Mouse (Mus musculus) liver, embryonic 16.5 days (tissue): ENCODE measurements around the gene Znrf3. TPM values are rescaled to one million over a fixed set of nuclear protein-coding genes. Genes with fewer than 3 reads are reported as not detected.
"Not testable (repeated sequence)": the region's sequence is repeated elsewhere in the genome, so short reads cannot be mapped to it uniquely, and the experiment has no call there.

ENCODE experiments used
- ATAC-seq: fragments of 200-750 bp; cut with Nextera tagmentation; 2 replicates; pipeline ENCODE4 v1.8.0; 2017; ENCODE audit warnings: low read depth, mild to moderate bottlenecking, moderate number of reproducible peaks, moderate library complexity
- H3K27ac ChIP-seq: fragments of 300-500 bp; sonication (generic); 2 replicates; pipeline ENCODE4 v1.5.1; 2014; ENCODE audit warnings: mild to moderate bottlenecking, low read length
- H3K27me3 ChIP-seq: fragments of 300-500 bp; sonication (generic); 2 replicates; pipeline ENCODE4 v1.6.1; 2014; ENCODE audit warnings: low read depth, low read length, mixed read lengths; ENCODE audit not compliant: control insufficient read depth, insufficient read depth
- H3K36me3 ChIP-seq: fragments of 300-500 bp; sonication (generic); 2 replicates; pipeline ENCODE4 v1.6.1; 2014; ENCODE audit warnings: mild to moderate bottlenecking; ENCODE audit not compliant: control insufficient read depth, insufficient read depth
- H3K4me1 ChIP-seq: fragments of 300-500 bp; sonication (generic); 2 replicates; pipeline ENCODE4 v1.6.1; 2014; ENCODE audit warnings: low read depth, low read length, mixed read lengths; ENCODE audit not compliant: control insufficient read depth
- H3K4me2 ChIP-seq: fragments of 300-500 bp; sonication (generic); 2 replicates; pipeline ENCODE4 v1.6.1; 2014; ENCODE audit warnings: low read depth, low read length, mixed read lengths
- H3K4me3 ChIP-seq: fragments of 300-500 bp; sonication (generic); 2 replicates; pipeline ENCODE4 v1.5.1; 2014; ENCODE audit warnings: low read depth, mild to moderate bottlenecking, low read length
- H3K9ac ChIP-seq: fragments of 300-500 bp; sonication (generic); 2 replicates; pipeline ENCODE4 v1.6.1; 2014; ENCODE audit warnings: low read depth, low read length
- H3K9me3 ChIP-seq: fragments of 300-500 bp; sonication (generic); replicated peaks from 2 replicates; pipeline ENCODE4 v1.6.1; 2016; ENCODE audit warnings: low read length; ENCODE audit not compliant: control insufficient read depth
- WGBS: fragments of 180-500 bp; shearing (Covaris S2); extraction: QIAGEN DNeasy Blood & Tissue Kit; methylation state at CpG from one replicate; pipeline ENCODE4 v1.1.7; 2014; ENCODE audit not compliant: insufficient replicate concordance; 5-methylcytosine and 5-hydroxymethylcytosine counted together
- polyA plus RNA-seq: library from polyadenylated mRNA; unstranded; fragments of >200 nt; fragmentation: Nextera tagmentation; extraction: Ambion mirVana; gene quantifications from 2 replicates; pipeline ENCODE4 v1.2.1, GENCODE M21; 2015

Gene Znrf3
- polyA plus RNA-seq, 1 experiment from 2014 or later, result 2.9 TPM

DNA sequence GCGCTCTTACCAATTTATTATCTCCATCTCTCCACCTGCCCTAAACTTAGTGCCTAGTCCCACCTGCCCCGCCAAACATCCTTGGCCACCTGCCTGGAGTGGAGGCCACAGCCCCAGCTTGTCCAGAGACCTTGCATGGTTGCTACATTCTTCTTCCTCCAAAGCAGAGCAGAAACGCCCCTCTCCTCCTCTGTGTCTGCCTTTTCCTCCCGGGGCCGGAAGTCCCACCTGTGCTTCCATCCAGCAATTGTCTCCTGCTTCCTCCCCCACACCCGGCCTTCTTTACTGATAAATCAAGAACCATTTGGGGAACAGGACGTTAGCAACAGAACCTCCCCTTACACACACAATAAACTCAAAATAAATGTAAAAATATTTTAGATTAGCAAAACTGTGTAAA is 33.5 kb upstream of the Znrf3 start:
- no peak overlapping the region for H3K9ac ChIP-seq
- H3K27me3 ChIP-seq, result no peaks in the 10 kb centered on the region
- WGBS, result 49% methylated on average over 7 of the region's 7 CpGs
- no peaks in the 10 kb centered on the region for H3K4me1 ChIP-seq
- H3K27ac ChIP-seq, result no peak overlapping the region
- no peaks in the 10 kb centered on the region for H3K36me3 ChIP-seq
- no peak overlapping the region for H3K4me2 ChIP-seq
- ATAC-seq, result no peak
- no peak overlapping the region for H3K4me3 ChIP-seq
- H3K9me3 ChIP-seq, result no peaks in the 10 kb centered on the region

DNA sequence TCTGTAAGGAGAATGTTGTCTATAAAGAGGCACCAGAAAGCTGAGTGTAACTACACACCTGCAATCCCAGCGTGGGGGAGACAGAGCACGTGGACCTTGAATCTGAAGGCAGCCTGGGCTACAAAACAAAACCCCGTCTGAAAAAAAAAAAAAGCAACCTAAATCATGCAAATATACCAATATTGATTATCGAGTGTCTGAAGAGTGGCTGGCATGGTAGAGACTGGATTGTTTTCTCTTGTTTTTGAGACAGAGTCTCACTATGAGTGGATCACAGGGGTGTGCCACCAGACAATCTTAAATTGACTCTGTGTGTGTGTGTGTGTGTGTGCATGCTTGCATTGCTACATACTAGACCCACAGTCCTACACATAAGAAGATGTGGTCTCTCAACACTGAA is 32.2 kb upstream of the Znrf3 start:
- ATAC-seq, result no peak
- H3K4me1 ChIP-seq, result no peaks in the 10 kb centered on the region
- H3K27me3 ChIP-seq, result no peaks in the 10 kb centered on the region
- no peak overlapping the region for H3K4me3 ChIP-seq
- no peak overlapping the region for H3K27ac ChIP-seq
- no peaks in the 10 kb centered on the region for H3K36me3 ChIP-seq
- H3K9me3 ChIP-seq, result no peaks in the 10 kb centered on the region
- H3K4me2 ChIP-seq, result no peak overlapping the region
- 56% methylated on average over 4 of the region's 4 CpGs for WGBS
- H3K9ac ChIP-seq, result no peak overlapping the region

DNA sequence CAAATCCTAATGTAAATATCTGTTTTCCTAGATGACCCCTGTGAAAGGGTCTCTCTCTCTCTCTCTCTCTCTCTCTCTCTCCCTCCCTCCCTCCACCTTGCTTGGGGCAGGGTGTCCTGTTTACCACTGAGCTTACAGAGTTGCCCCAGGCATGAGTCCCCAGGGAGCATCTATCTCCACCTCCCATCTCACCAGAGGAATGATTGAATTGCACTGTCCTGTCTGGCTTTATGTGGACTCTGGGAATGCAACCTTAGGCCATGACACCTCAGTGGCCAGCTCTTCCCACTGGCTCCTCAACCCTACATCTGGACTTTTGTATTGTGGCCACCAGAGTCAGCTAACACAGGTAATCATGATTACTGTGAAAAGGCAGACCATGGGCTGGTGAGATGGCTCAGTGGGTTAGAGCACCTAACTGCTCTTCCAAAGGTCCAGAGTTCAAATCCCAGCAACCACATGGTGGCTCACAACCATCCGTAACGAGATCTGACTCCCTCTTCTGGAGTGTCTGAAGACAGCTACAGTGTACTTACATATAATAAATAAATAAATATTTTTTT is 31.0 kb upstream of the Znrf3 start:
- H3K9ac ChIP-seq, H3K27ac ChIP-seq, H3K4me1 ChIP-seq, H3K36me3 ChIP-seq, H3K4me2 ChIP-seq, H3K27me3 ChIP-seq, H3K4me3 ChIP-seq, ATAC-seq, H3K9me3 ChIP-seq: not testable (repeated sequence)
- WGBS, result no CpG with 5 or more reads among the region's 2 CpGs

DNA sequence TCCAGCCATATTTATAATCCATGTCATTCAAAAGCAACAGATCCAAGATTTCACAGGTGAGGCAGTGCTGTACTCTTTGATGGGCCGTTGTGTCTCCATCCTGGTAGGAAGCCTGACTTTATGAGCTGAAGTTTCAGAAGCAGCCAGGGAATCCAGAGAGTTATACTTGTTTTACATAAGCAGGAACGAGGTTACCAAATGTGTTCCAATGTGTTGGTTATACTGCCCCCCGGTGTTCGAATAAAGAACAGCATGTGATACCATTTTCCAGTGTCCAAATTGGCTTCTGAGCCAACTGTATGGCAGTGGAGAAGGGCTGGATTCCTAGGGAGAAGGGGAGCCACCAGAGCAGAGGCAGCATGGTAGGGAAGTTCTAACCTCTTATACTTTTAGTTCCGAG is 29.5 kb upstream of the Znrf3 start:
- no peaks in the 10 kb centered on the region for H3K27me3 ChIP-seq
- H3K9ac ChIP-seq, result no peak overlapping the region
- WGBS, result 11% methylated on average over 5 of the region's 5 CpGs
- H3K9me3 ChIP-seq, result no peaks in the 10 kb centered on the region
- H3K4me3 ChIP-seq, result no peak overlapping the region
- no peak overlapping the region for H3K27ac ChIP-seq
- no peaks in the 10 kb centered on the region for H3K36me3 ChIP-seq
- no peak for ATAC-seq
- no peak overlapping the region for H3K4me2 ChIP-seq
- no peaks in the 10 kb centered on the region for H3K4me1 ChIP-seq

DNA sequence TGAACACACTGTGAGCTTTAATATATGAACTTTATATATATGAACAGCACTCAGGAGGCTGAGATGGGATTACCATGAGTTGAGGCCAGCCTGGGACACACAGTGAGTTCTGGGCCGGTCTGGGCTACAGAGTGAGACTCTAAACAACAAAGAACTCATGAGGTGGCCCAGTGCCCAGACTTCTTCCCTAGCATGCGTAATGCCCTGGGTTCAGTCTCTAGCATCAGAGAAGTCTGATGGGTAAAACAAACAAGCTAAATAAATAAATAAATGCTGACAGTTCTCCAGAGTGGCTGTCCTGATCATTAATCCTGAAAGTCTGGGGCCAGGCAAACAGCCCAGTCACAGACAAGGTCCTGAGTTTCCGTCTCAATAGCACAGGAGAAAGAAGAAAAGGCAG is 25.4 kb upstream of the Znrf3 start:
- Histone ChIP-seq H3K4me2 (no peak overlapping the region), H3K27ac (no peak overlapping the region), H3K4me3 (no peak overlapping the region), H3K4me1 (no peaks in the 10 kb centered on the region), H3K27me3 (no peaks in the 10 kb centered on the region), H3K9ac (no peak overlapping the region), H3K36me3 (no peaks in the 10 kb centered on the region), H3K9me3 (no peaks in the 10 kb centered on the region)
- ATAC-seq, result no peak
- WGBS, result 59% methylated on average over 3 of the region's 3 CpGs

DNA sequence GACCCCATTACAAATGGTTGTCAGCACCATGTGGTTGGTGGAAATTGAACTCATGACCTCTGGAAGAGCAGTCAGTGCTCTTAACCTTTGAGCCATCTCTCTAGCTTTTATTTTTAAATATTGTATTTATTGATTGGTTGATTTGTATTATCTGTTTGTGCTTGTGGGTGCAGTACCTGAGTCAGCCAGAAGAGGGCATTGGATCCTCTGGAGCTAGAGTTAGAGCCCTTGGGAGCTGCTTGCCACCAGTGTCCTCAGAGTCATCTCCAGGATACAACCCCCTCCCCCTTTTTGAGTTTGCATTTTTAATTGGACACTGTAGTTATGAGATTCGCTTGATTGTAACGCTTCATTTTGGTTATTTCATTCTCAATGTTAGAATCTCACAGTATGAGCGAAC is 24.4 kb upstream of the Znrf3 start:
- Histone ChIP-seq H3K9me3 (no peaks in the 10 kb centered on the region), H3K27me3 (no peaks in the 10 kb centered on the region), H3K4me3 (no peak overlapping the region), H3K27ac (no peak overlapping the region), H3K4me1 (no peaks in the 10 kb centered on the region), H3K9ac (no peak overlapping the region), H3K36me3 (no peaks in the 10 kb centered on the region), H3K4me2 (no peak overlapping the region)
- no peak for ATAC-seq
- WGBS, result 78% methylated on average over 3 of the region's 3 CpGs

DNA sequence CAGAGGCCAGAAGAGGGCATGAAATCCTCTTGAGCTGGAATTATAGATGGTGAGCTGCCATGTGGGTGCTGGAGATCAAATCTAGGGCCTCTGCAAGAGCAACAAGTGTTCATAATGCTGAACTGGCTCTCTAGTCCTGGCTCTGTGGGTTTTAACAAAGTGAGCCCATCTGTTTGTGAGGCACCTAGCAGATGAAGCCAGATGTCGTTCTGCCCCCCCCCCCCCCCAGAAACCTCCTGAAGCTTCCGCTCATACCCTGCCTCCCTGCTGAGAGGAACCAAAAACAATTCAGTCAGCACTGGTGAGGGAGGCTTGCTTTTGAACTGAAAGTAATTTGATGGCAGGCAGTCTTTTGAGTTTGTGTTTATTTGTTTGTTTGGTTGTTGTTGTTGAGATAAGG is 23.8 kb upstream of the Znrf3 start:
- H3K4me3 ChIP-seq, result no peak overlapping the region
- no peaks in the 10 kb centered on the region for H3K27me3 ChIP-seq
- H3K27ac ChIP-seq, result no peak overlapping the region
- no peak overlapping the region for H3K4me2 ChIP-seq
- H3K36me3 ChIP-seq, result no peaks in the 10 kb centered on the region
- H3K9ac ChIP-seq, result no peak overlapping the region
- WGBS, result 51% methylated on average over 2 of the region's 2 CpGs
- H3K9me3 ChIP-seq, result no peaks in the 10 kb centered on the region
- ATAC-seq, result no peak
- no peaks in the 10 kb centered on the region for H3K4me1 ChIP-seq

DNA sequence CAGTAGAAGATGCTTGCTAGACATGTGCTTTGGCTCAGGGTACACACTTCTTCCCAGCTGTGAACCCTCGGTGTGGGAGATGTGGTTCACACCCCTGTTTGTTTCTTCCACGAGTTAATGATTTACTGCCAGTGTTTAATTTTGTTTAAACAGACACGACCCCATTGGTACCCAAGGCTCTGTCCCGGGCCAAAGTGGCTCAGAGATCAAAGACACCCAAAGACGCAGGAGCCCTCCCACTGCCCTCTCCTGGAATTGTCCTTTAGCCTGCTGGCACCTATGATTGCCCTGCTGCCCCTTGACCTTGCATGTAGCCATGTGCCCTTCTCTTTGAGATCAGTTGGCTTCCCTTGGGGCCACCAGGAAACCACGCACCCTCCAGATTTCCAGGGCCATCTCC is 7.3 kb upstream of the Znrf3 start:
- WGBS, result 42% methylated on average over 6 of the region's 6 CpGs
- no peaks in the 10 kb centered on the region for H3K27me3 ChIP-seq
- no peak overlapping the region for H3K9ac ChIP-seq
- H3K27ac ChIP-seq, result no peak overlapping the region
- peak; percentile 60; the same call in 1 of the 2 replicates for ATAC-seq
- no peak overlapping the region for H3K4me3 ChIP-seq
- no peak overlapping the region for H3K4me2 ChIP-seq
- no peaks in the 10 kb centered on the region for H3K36me3 ChIP-seq
- no peaks in the 10 kb centered on the region for H3K9me3 ChIP-seq
- no peaks in the 10 kb centered on the region; the same call in 1 of the 2 replicates for H3K4me1 ChIP-seq

DNA sequence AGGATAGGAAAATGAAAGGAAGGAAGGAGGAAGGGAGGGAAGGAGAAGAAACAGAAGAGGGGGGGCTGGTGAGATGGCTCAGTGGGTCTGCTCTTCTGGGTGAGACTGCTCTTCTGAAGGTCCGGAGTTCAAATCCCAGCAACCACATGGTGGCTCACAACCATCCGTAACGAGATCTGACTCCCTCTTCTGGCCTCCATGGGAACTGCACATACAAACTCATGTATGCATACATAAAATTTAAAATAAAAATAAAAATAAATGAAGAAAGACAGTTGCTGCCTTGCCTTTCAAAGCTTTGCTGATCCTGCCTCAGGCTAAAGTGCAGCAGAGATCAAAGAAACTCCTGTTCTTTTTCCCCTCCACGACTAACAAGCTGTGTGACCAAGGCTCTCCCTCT is 6.7 kb upstream of the Znrf3 start:
- Histone ChIP-seq H3K27me3 (no peaks in the 10 kb centered on the region), H3K4me3 (no peak overlapping the region), H3K9ac (no peak overlapping the region), H3K9me3 (no peaks in the 10 kb centered on the region), H3K4me1 (no peaks in the 10 kb centered on the region; the same call in 1 of the 2 replicates), H3K27ac (no peak overlapping the region), H3K4me2 (no peak overlapping the region), H3K36me3 (no peaks in the 10 kb centered on the region)
- no peak for ATAC-seq
- 43% methylated on average over 4 of the region's 4 CpGs for WGBS
